10 mouse cellular contexts compared by ENCODE assay signal in the genomic region with DNA sequence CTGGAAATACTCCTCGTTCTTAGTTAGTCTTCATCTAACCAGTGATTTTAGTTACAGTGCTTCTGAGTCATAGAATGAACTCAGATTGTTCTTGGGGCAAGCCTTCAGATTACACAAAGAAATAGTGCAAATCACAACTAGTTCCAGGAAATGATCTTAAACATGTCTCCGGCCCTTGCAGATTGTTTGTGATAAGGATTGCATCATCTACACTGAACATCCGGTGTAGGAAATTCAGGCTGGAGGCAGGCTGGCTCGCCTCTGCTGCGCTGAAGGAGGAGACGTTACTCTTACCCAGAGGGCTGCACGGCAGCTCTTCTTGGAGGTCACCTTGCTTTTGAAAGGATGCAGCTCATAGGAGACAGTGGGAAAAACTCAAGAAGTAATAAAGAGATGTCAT. TPM values are rescaled to one million over a fixed set of nuclear protein-coding genes. Genes with fewer than 3 reads are reported as not detected.
A peak's percentile ranks its signal among the peaks of the same experiment; 100 is the strongest.
DNase-seq lines count a peak whose midpoint lies in the region; ATAC-seq and TF ChIP-seq lines count a peak whose summit lies in the region.
"Had no signal": no experiment of that assay in that cellular context is flagged by ENCODE, and none has a peak within 500 bp of the region (broad histone marks: within the 10 kb centered on the region; RNA-seq: fewer than 3 reads in every experiment).

No protein-coding gene starts in this region.

- intact Hi-C loops in heart, postnatal 10 days (cut with DNase I) = loop anchor here (2.0 to 5.0 kb wide), 2 partner anchors 35 to 64 kb away; no protein-coding TSS in a partner anchor

- H3K4me2 ChIP-seq in kidney, embryonic 14.5 days (replicated peaks; ENCODE audit: low read depth, low read length) = no peak overlapping the region
- no peak overlapping the region for H3K4me2 ChIP-seq in forebrain, embryonic 16.5 days (ENCODE audit: low read length)
- H3K4me2 ChIP-seq: embryonic facial prominence, embryonic 12.5 days had no signal

- no peaks in the 10 kb centered on the region for H3K36me3 ChIP-seq in kidney, embryonic 14.5 days (ENCODE audit: control insufficient read depth, insufficient read depth, low read length)
- no peaks in the 10 kb centered on the region for H3K36me3 ChIP-seq in thymus, adult 2 months (ENCODE audit: control insufficient read depth, insufficient read depth, low read length)
- no peaks in the 10 kb centered on the region for H3K36me3 ChIP-seq in forebrain, embryonic 16.5 days (ENCODE audit: control insufficient read depth, insufficient read depth)
- H3K36me3 ChIP-seq: embryonic facial prominence, embryonic 12.5 days had no signal

- H3K27me3 ChIP-seq in kidney, embryonic 14.5 days (ENCODE audit: control insufficient read depth, insufficient read depth, low read length) = no peaks in the 10 kb centered on the region
- H3K27me3 ChIP-seq in thymus, adult 2 months (ENCODE audit: control insufficient read depth, insufficient read depth, low read length) = no peaks in the 10 kb centered on the region
- no peaks in the 10 kb centered on the region for H3K27me3 ChIP-seq in forebrain, embryonic 16.5 days (replicated peaks; ENCODE audit: control insufficient read depth, insufficient read depth, low read length)
- H3K27me3 ChIP-seq: embryonic facial prominence, embryonic 12.5 days had no signal

- 58% methylated on average over 7 of the region's 7 CpGs for whole genome bisulfite sequencing in kidney, embryonic 14.5 days
- 3% methylated on average over 7 of the region's 7 CpGs for WGBS in large intestine, adult 2 months
- 8% methylated on average over 7 of the region's 7 CpGs for WGBS in thymus, adult 2 months
- WGBS in forebrain, embryonic 16.5 days = 89% methylated on average over 7 of the region's 7 CpGs

- no peak for ATAC-seq in kidney, embryonic 14.5 days (ENCODE audit: low FRiP score, low TSS enrichment)
- no peak for ATAC-seq in forebrain, embryonic 16.5 days

- H3K9me3 ChIP-seq in kidney, embryonic 14.5 days (ENCODE audit: control insufficient read depth, low read length) = no peaks in the 10 kb centered on the region
- H3K9me3 ChIP-seq in forebrain, embryonic 16.5 days (ENCODE audit: control insufficient read depth, low read length) = no peaks in the 10 kb centered on the region
- H3K9me3 ChIP-seq: embryonic facial prominence, embryonic 12.5 days had no signal

- TF ChIP-seq CTCF in thymus, adult 2 months (IDR thresholded peaks at IDR 0.05; ENCODE audit: borderline replicate concordance, control insufficient read depth, extremely low read depth, insufficient read depth, low read length, poor library complexity) = no peak

- H3K4me3 ChIP-seq in kidney, embryonic 14.5 days (ENCODE audit: low read length) = no peak overlapping the region
- H3K4me3 ChIP-seq in thymus, adult 2 months (ENCODE audit: control insufficient read depth, insufficient read depth, low read length) = no peak overlapping the region
- H3K4me3 ChIP-seq in forebrain, embryonic 16.5 days (replicated peaks; ENCODE audit: low read length) = no peak overlapping the region
- H3K4me3 ChIP-seq: embryonic facial prominence, embryonic 12.5 days had no signal

- DNase-seq in kidney, adult 11 months = peak; percentile 5
- DNase-seq in heart, postnatal 10 days = peak; percentile 31 to 43
- peak; percentile 61 for DNase-seq in large intestine, adult 2 months (ENCODE audit: low read depth, low spot score)
- peak; percentile 23 for DNase-seq in thymus, adult 2 months
- no peak for DNase-seq in layer of hippocampus, adult 9-11 months
- no peak for DNase-seq in testis, postnatal 10 days (ENCODE audit: low spot score)

- no peak overlapping the region for H3K9ac ChIP-seq in kidney, embryonic 14.5 days (ENCODE audit: low read depth, low read length)
- H3K9ac ChIP-seq in forebrain, embryonic 16.5 days (replicated peaks; ENCODE audit: low read depth, low read length) = no peak overlapping the region
- H3K9ac ChIP-seq: embryonic facial prominence, embryonic 12.5 days; liver, embryonic 14.5 days had no signal

- H3K4me1 ChIP-seq in kidney, embryonic 14.5 days (ENCODE audit: control insufficient read depth, insufficient read depth, low read length) = no peaks in the 10 kb centered on the region
- H3K4me1 ChIP-seq in thymus, adult 2 months (replicated peaks; ENCODE audit: control insufficient read depth, insufficient read depth, low read length) = peaks cover 3% of the 10 kb centered on the region; the same call in 1 of the 2 replicates
- H3K4me1 ChIP-seq in forebrain, embryonic 16.5 days (replicated peaks; ENCODE audit: control insufficient read depth, insufficient read depth, low read length) = peaks cover 2% of the 10 kb centered on the region; the same call in 1 of the 2 replicates
- H3K4me1 ChIP-seq: embryonic facial prominence, embryonic 12.5 days had no signal

- no peak for TF ChIP-seq POLR2A in thymus, adult 2 months (IDR thresholded peaks at IDR 0.05; ENCODE audit: control insufficient read depth, extremely low read depth, insufficient read depth, low read length, poor library complexity)

- no peak overlapping the region; the same call in 1 of the 2 replicates for H3K27ac ChIP-seq in kidney, embryonic 14.5 days (ENCODE audit: low read depth, low read length)
- no peak overlapping the region for H3K27ac ChIP-seq in thymus, adult 2 months (ENCODE audit: control insufficient read depth, insufficient read depth, low read length)
- no peak overlapping the region for H3K27ac ChIP-seq in forebrain, embryonic 16.5 days (ENCODE audit: low read length)
- H3K27ac ChIP-seq: embryonic facial prominence, embryonic 12.5 days; liver, embryonic 14.5 days had no signal

RNA-seq across cellular contexts. Expression of a gene that starts 36.0 kb away (rescaled TPM):
- polyA plus RNA-seq in kidney, embryonic 14.5 days (2014; fragmentation: Nextera tagmentation; extraction: Ambion mirVana) = 2.4 and 3.7 TPM in 2 replicates
- 1 to 10 TPM; 2.8 to 3.6 TPM for total RNA-seq in heart, postnatal 10 days (2021)
- 3.4 and 4.2 TPM in 2 replicates for polyA plus RNA-seq in large intestine, adult 2 months (2012; rRNA removed)
- 0.13 and 0.28 TPM in 2 replicates for polyA plus RNA-seq in thymus, adult 2 months (2012; rRNA removed)
- polyA plus RNA-seq in forebrain, embryonic 16.5 days (2015; fragmentation: Nextera tagmentation; extraction: Ambion mirVana) = 0.89 and 1.5 TPM in 2 replicates

Comparison
In these comparisons a context has a peak if more than half of its experiments do, and no peak if none do; other contexts are left out.
1. DNase-seq: peak in kidney, adult 11 months (single experiment), heart, postnatal 10 days (2 of 2), large intestine, adult 2 months (single experiment) and thymus, adult 2 months (single experiment); none in layer of hippocampus, adult 9-11 months (single experiment) and testis, postnatal 10 days (single experiment).